Mouse (Mus musculus) brown adipose tissue, adult 24 weeks (tissue): Measurements from ENCODE around the gene Tnpo1. TPM values are rescaled to one million over a fixed set of nuclear protein-coding genes. Genes with fewer than 3 reads are reported as not detected.

ENCODE experiments used
- H3K27ac ChIP-seq: fragments of 200-500 bp; replicated peaks from 2 replicates; pipeline ENCODE4 v1.5.1; 2012; ENCODE audit warnings: low read depth, mild to moderate bottlenecking, low read length
- H3K4me1 ChIP-seq: fragments of 200-500 bp; 2 replicates; pipeline ENCODE4 v1.6.1; 2012; ENCODE audit warnings: low read length, mixed read lengths; ENCODE audit not compliant: control insufficient read depth, insufficient read depth, insufficient read length
- H3K4me3 ChIP-seq: fragments of 200-500 bp; 2 replicates; pipeline ENCODE4 v1.5.1; 2012; ENCODE audit warnings: low read depth, mild to moderate bottlenecking, low read length, moderate library complexity; ENCODE audit not compliant: insufficient read depth
- polyA plus RNA-seq: library from polyadenylated mRNA; stranded (reverse); fragments of >200 nt; gene quantifications from 2 replicates; pipeline ENCODE4 v1.2.4, GENCODE M21; 2012; ENCODE audit not compliant: missing spikeins, insufficient read depth, insufficient read length

The Tnpo1 gene
- polyA plus RNA-seq, 1 experiment, result 36.6 TPM

DNA sequence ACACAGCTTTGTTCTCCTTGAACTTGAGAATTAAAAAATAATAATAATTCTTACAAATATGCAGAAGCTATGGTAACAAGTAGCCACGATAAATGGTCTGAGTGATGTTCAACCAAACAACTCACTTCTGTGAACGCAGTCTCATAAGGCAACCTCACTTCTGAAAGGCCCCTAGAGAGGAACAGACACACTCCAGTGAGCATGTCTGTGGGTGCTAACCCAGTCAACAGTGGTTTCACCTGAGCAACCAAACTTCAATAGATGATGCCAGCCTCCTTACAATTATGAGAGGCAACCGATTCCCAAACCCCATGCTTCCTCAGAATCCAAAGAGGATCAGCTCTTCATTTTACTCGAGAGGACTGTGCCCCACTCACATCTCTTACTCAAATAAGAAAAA lies 19.2 kb upstream of the Tnpo1 start:
- H3K27ac ChIP-seq, result no peak overlapping the region
- H3K4me3 ChIP-seq, result no peak overlapping the region

DNA sequence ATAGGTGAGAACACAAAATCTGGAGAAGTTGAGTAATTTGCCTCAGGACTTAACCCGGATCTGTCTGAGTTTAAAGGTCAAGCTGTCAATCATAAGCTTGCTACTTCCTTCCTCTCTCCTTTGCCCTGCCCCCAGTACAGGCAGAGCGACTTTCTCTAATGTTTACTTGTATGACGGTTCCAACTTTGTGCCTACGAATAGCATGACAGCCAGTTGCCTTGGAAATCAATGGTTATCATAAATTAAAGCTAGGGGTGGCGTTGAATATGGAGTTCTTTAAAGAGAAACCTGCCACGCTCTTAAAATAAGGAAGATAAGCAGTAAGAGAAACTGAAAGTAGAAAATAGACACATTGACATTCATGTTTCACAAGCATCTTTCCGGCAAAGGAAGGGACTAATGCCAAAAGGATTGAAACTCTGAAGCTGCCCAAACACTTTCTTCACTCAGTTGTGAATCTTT lies 18.5 kb upstream of the Tnpo1 start:
- H3K4me3 ChIP-seq, result peak overlapping the region; percentile 43
- peak overlapping the region; percentile 51 for H3K27ac ChIP-seq
- H3K4me1 ChIP-seq, result no peaks in the 10 kb centered on the region

More for the DNA sequence above, 19.2 kb upstream of the Tnpo1 start:
- H3K4me1 ChIP-seq, result no peaks in the 10 kb centered on the region

DNA sequence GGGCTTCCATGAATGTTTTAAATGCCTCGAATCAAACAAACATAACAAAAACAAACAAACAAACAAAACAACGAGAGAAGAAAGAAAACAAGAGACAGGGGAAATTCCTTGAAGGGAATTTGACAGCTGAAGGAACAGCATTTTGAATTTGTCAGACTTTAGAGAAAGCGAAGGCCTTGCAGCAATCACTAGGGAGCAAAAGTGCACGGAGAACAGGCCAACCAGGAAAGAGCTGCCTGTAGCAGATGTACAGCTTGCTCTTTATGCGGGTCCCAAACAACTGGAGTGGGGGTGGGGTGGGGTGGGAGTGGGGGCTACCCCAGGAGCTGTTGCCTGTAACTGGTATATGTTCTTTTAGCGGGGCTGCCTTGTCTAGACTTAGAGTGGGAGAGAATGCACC lies 16.2 kb upstream of the Tnpo1 start:
- Histone ChIP-seq H3K4me1 (no peaks in the 10 kb centered on the region), H3K27ac (no peak overlapping the region), H3K4me3 (no peak overlapping the region)

DNA sequence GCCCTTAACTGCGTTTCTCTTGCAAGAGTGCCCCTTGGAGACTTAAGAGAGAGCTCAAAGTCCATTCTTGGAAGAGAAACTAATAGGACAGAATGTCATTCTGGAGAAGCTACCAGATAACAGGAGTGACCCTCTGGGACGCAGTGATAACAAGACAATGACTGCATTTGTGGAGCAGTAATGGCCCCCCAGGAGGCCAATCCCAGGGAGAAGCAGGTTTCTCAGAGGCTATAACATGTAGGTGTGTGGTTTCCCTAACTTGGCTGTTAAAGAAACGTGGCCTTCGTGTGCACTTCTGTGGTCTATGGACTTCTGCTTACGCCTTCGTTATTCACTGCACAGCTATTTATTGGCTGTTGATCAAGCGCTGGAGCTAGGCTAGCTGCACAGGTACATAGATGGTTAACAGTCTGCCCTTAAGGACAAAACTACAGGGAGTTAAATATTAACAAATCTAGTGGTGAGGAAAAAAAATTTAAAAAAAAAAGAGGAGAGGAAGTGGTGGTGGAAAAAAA lies 15.7 kb upstream of the Tnpo1 start:
- Histone ChIP-seq H3K27ac (no peak overlapping the region), H3K4me3 (no peak overlapping the region), H3K4me1 (no peaks in the 10 kb centered on the region)

DNA sequence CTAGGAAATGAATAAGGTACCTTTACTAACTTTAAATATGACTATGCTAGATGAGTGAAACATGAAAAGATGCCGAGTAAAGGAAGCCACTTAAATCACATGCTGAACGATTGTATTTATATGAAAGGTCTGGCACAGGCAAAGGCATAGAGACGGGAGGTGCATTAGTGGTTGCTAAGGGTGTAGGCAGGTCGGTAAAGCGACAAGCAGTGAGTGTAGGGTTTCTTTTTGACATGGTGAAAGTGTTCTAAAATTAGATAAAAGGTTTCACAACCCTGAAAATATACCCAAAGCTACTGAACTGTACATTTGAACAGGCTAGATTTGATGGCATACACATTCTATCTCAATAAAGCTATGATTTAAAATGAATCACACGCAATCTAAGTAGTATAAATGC lies 10.9 kb upstream of the Tnpo1 start:
- H3K4me3 ChIP-seq, result no peak overlapping the region
- no peak overlapping the region for H3K27ac ChIP-seq

DNA sequence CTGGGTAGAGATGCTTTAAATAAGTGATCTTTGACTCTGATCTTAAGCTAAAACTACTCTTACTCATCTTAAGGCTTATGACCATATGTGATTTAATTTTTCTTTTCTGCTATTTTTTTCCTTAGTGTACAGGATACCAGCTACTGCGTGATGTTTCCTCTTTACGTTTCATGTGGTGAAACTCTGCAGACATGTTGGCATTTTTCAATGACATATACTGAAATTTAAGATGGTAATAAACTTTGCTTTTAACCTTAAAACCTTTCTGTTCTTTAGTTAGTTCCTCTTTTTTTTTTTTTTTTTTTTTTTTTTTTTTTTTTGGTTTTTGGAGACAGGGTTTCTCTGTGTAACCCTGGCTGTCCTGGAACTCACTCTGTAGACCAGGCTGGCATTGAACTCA lies 2.7 kb upstream of the Tnpo1 start:
- no peak overlapping the region for H3K27ac ChIP-seq
- no peak overlapping the region for H3K4me3 ChIP-seq
- H3K4me1 ChIP-seq, result peaks cover 7% of the 10 kb centered on the region; the same call in 1 of the 2 replicates

More for the DNA sequence above, 10.9 kb upstream of the Tnpo1 start:
- no peaks in the 10 kb centered on the region for H3K4me1 ChIP-seq

DNA sequence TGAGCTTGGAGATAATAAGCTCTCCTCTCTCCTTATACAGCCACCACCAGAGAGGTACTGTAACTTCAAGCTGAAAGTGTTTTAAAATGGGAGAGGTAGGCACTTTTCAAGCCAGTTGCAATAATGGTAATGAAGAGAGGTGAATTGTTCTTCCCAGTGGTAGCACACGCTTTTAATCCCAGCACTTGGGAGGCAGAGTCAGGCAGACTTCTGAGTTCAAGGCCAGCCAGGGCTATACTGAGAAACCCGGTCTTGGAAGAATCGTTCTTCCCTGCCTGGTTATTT lies 716 bp upstream of the Tnpo1 start:
- Histone ChIP-seq H3K4me1 (peaks cover 11% of the 10 kb centered on the region; the same call in 1 of the 2 replicates), H3K4me3 (peak overlapping the region; percentile 95)

DNA sequence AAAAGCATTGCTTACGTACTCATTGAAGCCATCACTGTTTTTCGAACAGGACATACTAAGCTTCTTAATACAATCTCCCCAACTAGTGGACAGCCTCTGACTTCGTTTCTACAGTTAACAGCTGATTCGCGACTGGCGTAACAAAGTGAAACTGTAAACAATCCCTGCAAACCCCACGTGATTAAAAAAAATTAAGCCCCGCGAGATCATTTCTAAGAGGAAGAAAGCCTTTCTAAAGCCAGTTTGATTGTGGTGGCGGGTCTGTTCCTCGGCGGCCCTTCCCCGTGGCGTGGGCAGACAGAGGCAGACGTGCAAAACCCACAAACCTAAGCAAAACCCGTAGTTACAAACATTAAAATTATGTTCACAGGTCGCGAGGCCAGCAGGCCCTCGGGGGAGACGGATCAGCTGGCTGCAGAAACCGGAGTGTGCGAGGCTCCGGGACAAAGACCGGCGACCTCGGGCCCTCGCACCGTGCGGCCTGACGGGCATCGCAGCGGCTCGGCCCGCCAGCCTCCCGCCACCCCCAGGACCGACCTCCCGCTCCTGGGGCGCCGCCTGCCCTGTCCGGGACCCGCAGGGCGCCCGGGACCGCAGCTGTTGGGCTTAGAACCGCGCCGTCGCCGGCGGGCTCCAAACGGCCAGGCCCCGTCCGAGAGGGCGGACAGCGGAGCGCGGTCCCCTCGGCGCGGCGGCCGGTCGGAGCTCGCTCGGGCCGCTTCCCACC lies 535 bp downstream of the Tnpo1 start:
- Histone ChIP-seq H3K4me1 (peaks cover 11% of the 10 kb centered on the region; the same call in 1 of the 2 replicates), H3K4me3 (peak overlapping the region; percentile 95), H3K27ac (peak overlapping the region; percentile 86)

More for the DNA sequence above, 716 bp upstream of the Tnpo1 start:
- H3K27ac ChIP-seq, result peak overlapping the region; percentile 57

DNA sequence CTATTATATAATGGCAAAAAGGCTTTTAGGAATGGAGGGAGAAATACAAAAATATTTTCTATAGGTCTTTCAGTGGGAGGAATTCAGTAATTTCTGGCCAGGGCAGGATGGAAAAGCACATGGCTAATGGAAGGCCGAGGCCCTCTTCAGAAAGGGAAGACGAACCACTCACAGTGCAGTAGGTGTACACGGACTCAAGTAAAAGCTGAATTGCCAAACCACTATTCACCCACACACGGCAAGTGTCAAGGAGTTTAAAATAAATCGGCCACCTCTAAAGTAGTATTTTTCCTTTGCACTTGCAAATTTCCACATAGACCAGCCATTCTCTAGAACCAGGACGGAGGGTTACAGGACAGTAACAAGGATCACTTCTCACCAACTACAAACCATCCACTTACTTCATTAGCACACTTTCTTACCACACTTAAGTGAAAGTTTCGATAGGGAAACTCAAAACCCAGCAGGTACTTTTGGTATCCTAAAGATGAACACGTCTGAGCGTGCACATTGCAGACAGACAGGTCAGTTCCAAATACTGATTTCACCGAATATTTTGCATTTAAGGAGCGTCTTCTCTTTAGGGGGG lies 1.2 kb downstream of the Tnpo1 start:
- peaks cover 11% of the 10 kb centered on the region; the same call in 1 of the 2 replicates for H3K4me1 ChIP-seq
- H3K4me3 ChIP-seq, result peak overlapping the region; percentile 95
- peak overlapping the region; percentile 34 for H3K27ac ChIP-seq

DNA sequence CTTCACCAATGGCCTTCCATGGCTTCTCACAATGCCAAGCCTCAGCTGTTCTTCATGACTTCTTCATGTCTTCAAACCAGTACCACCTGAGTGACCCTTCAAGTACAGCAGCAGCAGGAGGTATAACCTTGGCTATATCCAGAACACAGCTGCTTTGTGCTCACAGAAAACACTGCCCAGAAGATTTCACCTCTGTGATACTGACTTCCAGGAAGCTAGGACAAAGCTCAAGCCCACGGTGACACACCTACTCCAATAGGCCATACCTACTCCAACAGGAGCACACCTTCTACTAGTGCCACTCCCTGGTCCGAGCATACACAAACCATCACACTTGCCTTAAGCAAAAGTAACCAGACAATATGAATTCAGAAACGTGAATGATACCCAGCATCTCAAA lies 3.4 kb downstream of the Tnpo1 start:
- Histone ChIP-seq H3K27ac (no peak overlapping the region), H3K4me1 (peaks cover 16% of the 10 kb centered on the region; the same call in 1 of the 2 replicates), H3K4me3 (no peak overlapping the region)

DNA sequence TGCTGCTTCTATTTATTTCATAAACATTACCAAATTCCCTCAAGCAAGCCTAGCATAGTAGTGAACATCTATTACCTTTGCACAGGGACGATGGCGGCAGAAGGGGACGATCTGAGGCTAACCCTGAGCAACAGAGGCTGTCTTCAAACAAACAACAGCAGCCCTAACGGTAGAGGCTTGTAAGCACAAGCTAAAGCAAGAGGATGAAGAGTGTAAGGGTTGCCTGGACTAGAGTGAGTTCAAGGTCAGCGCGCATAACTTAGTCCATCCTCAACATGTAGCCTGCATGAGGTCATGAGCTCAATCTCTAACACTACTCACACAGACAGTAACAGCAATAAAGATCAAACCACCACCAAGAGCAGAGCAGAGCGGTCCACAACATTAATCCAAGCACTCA lies 4.9 kb downstream of the Tnpo1 start:
- peaks cover 18% of the 10 kb centered on the region; the same call in 1 of the 2 replicates for H3K4me1 ChIP-seq
- no peak overlapping the region for H3K4me3 ChIP-seq
- H3K27ac ChIP-seq, result no peak overlapping the region

DNA sequence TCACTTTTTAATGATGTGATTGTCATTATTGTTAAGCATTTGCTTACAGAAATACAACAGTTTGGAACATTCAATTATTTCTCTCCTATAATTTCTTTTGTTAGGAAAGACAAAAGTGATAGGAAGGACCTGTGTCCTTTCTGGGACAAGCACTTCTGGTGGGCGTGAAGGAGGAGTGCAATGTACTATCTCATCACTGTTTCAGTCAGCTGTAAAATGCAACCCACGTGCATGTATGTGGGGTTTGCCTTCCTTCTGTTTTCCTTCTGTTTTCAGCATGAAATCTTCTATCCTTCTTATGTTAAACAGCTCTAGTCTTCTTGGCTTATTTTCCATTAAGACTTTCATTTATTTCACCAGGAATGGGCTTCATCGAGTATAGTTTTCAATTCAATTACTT lies 5.9 kb downstream of the Tnpo1 start:
- H3K4me1 ChIP-seq, result peaks cover 23% of the 10 kb centered on the region; the same call in 1 of the 2 replicates
- no peak overlapping the region for H3K4me3 ChIP-seq
- no peak overlapping the region for H3K27ac ChIP-seq

DNA sequence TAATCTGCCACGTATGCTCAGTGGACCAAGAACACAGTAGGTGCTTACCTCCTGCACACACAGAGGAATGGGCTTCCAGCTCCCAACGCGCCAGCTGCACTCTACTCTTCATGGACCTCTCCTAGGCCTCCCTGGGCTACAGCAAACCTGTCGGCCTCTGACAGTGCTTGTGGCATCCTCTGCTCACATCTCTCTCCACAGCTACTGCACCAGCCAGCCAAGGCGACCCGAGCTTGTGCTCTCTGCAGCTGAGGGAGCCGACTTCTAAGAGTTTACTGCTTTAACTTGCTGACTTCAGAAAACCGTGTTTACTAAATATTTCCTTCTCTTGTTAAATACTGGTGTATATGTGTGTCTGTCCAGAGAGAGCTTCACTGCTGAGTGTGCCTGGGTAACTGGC lies 6.5 kb downstream of the Tnpo1 start:
- Histone ChIP-seq H3K4me1 (peaks cover 27% of the 10 kb centered on the region), H3K27ac (no peak overlapping the region), H3K4me3 (no peak overlapping the region)

DNA sequence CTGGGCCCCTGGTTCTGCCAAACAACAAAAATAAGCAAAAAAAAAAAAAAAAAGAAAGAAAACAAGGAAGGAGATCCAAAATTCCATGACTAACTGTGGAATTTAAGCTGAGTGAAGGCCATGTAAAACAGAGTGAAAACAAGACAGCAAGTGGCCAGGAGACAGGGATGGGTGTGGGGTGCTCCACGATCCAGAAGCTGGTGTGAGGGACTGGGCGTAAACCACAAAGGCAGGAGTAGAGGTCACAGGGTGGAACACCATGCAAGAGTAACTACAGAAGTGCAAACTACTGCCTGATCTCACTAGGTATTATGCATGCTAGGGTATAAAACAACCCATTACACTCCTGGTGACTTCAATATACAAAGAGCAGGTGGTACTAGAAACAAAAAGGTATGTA lies 8.3 kb downstream of the Tnpo1 start:
- Histone ChIP-seq H3K4me3 (no peak overlapping the region), H3K4me1 (peaks cover 30% of the 10 kb centered on the region), H3K27ac (no peak overlapping the region)

DNA sequence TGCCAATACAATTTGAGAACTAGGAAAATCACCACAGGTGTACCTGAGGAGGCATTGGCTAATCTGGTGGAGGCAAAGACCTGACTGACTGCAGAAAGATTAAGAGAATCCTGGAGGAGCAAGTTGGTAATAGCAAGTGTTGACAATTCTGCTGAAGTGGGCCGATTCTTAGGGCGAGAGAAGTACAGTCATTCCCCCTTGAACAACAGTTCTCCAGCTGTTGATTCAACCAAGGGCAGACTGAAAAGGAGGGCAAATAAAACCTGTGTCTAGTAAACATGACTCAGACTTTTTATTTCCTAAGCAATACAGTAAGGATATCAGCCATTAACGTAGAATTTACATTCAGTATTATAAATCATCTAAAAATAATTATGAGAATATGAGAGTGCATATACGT lies 10.6 kb downstream of the Tnpo1 start:
- Histone ChIP-seq H3K27ac (no peak overlapping the region), H3K4me3 (no peak overlapping the region), H3K4me1 (peaks cover 32% of the 10 kb centered on the region)

DNA sequence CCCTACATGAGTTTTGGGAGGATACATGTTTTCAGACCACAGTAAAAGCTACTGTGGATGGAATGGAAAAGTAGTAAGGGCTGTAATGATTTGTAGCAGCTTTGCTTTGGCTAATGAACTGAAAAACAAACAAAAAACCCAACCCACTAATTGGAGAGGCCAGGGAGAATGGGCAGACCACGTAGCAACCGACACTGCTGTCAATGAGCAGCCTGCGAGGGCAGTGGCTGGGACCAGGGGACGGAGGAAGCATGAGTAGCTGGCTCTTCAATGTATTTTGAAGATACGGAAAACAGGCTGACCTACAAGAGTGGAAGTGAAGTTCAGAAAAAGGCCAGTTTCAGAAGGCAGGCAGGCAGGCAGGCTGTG lies 11.4 kb downstream of the Tnpo1 start:
- no peak overlapping the region for H3K27ac ChIP-seq
- H3K4me3 ChIP-seq, result no peak overlapping the region
- peaks cover 33% of the 10 kb centered on the region for H3K4me1 ChIP-seq
